Mouse (Mus musculus): ENCODE data around the gene Cep83. TPM values are rescaled to one million over a fixed set of nuclear protein-coding genes. Genes with fewer than 3 reads are reported as not detected.

Gene Cep83
- total and polyA plus RNA-seq, 3 experiments: 23.9 to 231 (median 25.9) TPM

DNA sequence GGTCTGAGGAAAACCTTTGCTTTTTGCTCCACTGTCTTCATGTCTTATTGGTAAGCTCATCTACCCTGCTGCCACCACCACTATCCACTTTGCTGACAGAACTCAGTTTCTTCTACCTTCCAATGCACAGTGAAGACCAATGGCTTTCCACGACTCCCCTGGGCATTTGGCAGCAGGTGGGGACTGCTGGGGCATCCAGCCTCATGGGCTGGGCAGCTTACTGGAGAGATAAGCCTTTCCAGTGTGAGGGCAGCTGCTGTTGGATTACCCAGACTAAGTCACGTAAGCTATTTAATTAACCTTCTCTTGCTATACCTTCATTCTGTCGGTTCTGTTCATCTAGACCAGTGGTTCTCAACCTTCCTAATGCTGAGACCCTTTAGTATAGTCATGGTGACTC is 129.7 kb downstream of the Cep83 start:
- Histone ChIP-seq H3K27me3 (ENCODE audit: control insufficient read depth in 1 of 2, insufficient read depth in 2 of 2, low read length in 2 of 2) (no peaks in the 10 kb centered on the region), H3K79me2 (ENCODE audit: control insufficient read depth, insufficient read depth, low read length, poor library complexity) (no peaks in the 10 kb centered on the region), H3K36me3 (ENCODE audit: control insufficient read depth in 1 of 2, insufficient read depth in 2 of 2, low read length in 2 of 2) (peaks cover 0 to 12% of the 10 kb centered on the region in 2 experiments; a peak in 2 of 4 replicates), H3K27ac (ENCODE audit: control insufficient read depth, low read depth, low read length) (no peak overlapping the region), H3K4me1 (ENCODE audit: control insufficient read depth in 1 of 2, insufficient read depth in 2 of 2, low read length in 2 of 2) (no peaks in the 10 kb centered on the region), H3K9ac (ENCODE audit: control insufficient read depth, low read depth, low read length, poor library complexity, severe bottlenecking) (no peak overlapping the region), H3K9me3 (replicated peaks; ENCODE audit: insufficient read depth, low read length) (no peaks in the 10 kb centered on the region), H3K4me3 (ENCODE audit: control insufficient read depth in 1 of 2, insufficient read depth in 1 of 2, low read depth in 2 of 2, low read length in 2 of 2) (no peak overlapping the region)
- no peak for DNase-seq (ENCODE audit: low read depth, low spot score)
- no peak for TF ChIP-seq TCF12 (IDR thresholded peaks at IDR 0.05; ENCODE audit: low read depth, low read length)

DNA sequence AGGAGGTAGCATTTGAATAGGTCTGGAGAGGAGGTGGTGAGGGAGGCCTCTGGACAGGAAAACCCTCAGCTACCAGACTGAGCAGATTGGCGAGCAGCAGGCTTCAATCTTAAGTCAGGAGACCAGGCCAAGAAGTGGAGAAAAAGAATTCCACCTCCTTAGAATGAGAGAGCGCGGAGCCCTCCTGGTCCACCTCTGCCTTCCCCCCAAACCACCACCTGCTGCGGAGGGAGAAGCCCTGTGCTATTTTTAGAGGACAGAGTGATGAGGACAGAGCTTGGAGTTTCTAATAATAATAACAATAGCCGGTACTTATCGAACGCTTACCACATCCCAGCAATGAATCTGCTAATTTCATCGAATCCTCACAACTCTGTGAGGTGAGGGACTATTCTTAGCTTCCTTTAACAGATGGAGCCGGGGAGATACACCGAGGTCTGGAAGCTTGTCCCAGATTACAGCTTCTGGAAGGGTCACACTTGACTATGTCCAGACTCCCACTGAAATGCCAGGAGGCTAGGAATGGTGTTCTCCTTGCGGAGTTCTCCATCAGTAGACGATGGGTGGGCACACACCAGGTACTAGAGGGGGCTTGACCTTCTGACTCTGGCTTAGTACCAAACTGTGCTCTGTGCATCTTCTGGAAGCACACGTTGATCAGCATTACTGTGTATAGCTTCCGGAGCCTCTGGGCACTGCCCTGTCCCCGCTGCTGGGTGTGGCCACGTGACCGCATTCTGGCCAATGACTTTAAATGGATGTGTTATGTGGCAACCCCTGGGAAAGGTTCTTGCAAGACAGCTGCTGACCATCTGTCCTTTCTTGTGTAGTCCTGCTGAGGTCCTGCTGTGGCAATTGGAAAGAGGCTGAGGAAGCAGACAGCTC is 130.6 kb downstream of the Cep83 start:
- Histone ChIP-seq H3K79me2 (ENCODE audit: control insufficient read depth, insufficient read depth, low read length, poor library complexity) (no peaks in the 10 kb centered on the region), H3K9ac (ENCODE audit: control insufficient read depth, low read depth, low read length, poor library complexity, severe bottlenecking) (no peak overlapping the region), H3K4me1 (ENCODE audit: control insufficient read depth in 1 of 2, insufficient read depth in 2 of 2, low read length in 2 of 2) (no peaks in the 10 kb centered on the region), H3K36me3 (ENCODE audit: control insufficient read depth in 1 of 2, insufficient read depth in 2 of 2, low read length in 2 of 2) (peaks cover 0 to 12% of the 10 kb centered on the region in 2 experiments; a peak in 2 of 4 replicates), H3K27me3 (ENCODE audit: control insufficient read depth in 1 of 2, insufficient read depth in 2 of 2, low read length in 2 of 2) (no peaks in the 10 kb centered on the region), H3K27ac (ENCODE audit: control insufficient read depth, low read depth, low read length) (no peak overlapping the region), H3K4me3 (ENCODE audit: control insufficient read depth in 1 of 2, insufficient read depth in 1 of 2, low read depth in 2 of 2, low read length in 2 of 2) (no peak overlapping the region), H3K9me3 (replicated peaks; ENCODE audit: insufficient read depth, low read length) (no peaks in the 10 kb centered on the region)
- TF ChIP-seq EP300 (IDR thresholded peaks at IDR 0.05; ENCODE audit: low read depth in 1 of 2, low read length in 2 of 2) (no peak), CHD1 (IDR thresholded peaks at IDR 0.05; ENCODE audit: low read depth, low read length) (no peak), TCF12 (IDR thresholded peaks at IDR 0.05; ENCODE audit: low read depth, low read length) (no peak), GATA1 (IDR thresholded peaks at IDR 0.05; ENCODE audit: low read depth, low read length) (no peak), RCOR1 (IDR thresholded peaks at IDR 0.05; ENCODE audit: low read depth, low read length) (no peak), ZKSCAN1 (IDR thresholded peaks at IDR 0.05; ENCODE audit: low read depth, low read length) (no peak), GABPA (IDR thresholded peaks at IDR 0.05; ENCODE audit: low read depth, low read length) (no peak), ZMIZ1 (IDR thresholded peaks at IDR 0.05; ENCODE audit: low read depth, low read length) (no peak), MXI1 (IDR thresholded peaks at IDR 0.05; ENCODE audit: low read depth, low read length) (no peak), ELF1 (IDR thresholded peaks at IDR 0.05; ENCODE audit: low read depth, low read length) (no peak)
- no peak for DNase-seq (ENCODE audit: low read depth, low spot score)

DNA sequence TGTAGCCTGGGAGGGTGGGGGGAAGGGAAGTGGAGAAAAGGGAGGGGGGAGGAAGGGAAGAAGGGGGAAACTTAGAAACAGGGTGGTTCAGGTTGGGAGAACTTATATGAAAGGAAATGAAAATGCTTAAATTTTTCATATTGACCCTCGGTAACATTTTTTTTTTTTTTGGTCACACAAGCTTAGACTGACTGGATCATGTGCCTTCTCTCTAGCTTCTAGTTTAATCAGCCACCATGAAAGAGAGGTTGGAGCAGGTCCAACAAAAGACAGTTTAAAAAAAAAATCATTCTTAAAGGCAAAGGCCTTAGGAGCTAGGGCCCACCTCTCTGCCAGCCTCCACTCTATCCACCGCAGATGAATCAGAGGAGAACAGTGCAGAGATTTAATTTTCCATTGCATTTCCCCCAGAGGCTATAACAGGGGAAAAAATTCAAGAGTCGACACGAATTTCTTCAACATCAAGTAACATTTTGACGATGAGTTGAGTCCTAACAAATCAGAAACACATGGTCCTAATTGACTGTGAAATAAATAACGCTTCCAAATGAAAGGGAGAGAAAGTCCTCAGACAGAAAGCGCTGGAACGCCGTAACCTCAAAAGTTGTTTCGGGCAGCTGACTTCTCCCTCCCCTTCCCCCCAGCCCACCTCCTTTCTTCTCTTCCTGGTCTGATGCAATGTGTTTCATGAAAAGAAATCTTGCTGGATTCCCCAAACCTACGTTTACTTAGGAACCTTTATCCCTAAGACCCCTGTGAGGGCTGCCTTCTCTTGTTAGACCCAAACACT is 135.7 kb downstream of the Cep83 start:
- H3K27ac ChIP-seq (ENCODE audit: control insufficient read depth, low read depth, low read length): no peak overlapping the region
- H3K36me3 ChIP-seq (ENCODE audit: control insufficient read depth in 1 of 2, insufficient read depth in 2 of 2, low read length in 2 of 2): peaks cover 15 to 25% of the 10 kb centered on the region in 2 experiments
- H3K27me3 ChIP-seq (ENCODE audit: control insufficient read depth in 1 of 2, insufficient read depth in 2 of 2, low read length in 2 of 2): no peaks in the 10 kb centered on the region
- no peaks in the 10 kb centered on the region for H3K9me3 ChIP-seq (replicated peaks; ENCODE audit: insufficient read depth, low read length)
- no peak overlapping the region for H3K9ac ChIP-seq (ENCODE audit: control insufficient read depth, low read depth, low read length, poor library complexity, severe bottlenecking)
- TF ChIP-seq TCF12 (IDR thresholded peaks at IDR 0.05; ENCODE audit: low read depth, low read length) (no peak), CTCF (IDR thresholded peaks at IDR 0.05 in 2 of 3, conservative IDR thresholded peaks at IDR 0.05 in 1 of 3; ENCODE audit: control insufficient read depth in 1 of 3, insufficient read depth in 1 of 3, low read depth in 2 of 3, low read length in 3 of 3, poor library complexity in 1 of 3, severe bottlenecking in 1 of 3) (no peak), CHD2 (IDR thresholded peaks at IDR 0.05; ENCODE audit: low read length) (no peak), GABPA (IDR thresholded peaks at IDR 0.05; ENCODE audit: low read depth, low read length) (no peak), SIN3A (IDR thresholded peaks at IDR 0.05; ENCODE audit: low read length) (no peak), MYC (IDR thresholded peaks at IDR 0.05; ENCODE audit: low read depth, low read length) (no peak), ZNF384 (IDR thresholded peaks at IDR 0.05; ENCODE audit: low read depth, low read length) (peak; percentile 46)
- H3K4me3 ChIP-seq (ENCODE audit: control insufficient read depth in 1 of 2, insufficient read depth in 1 of 2, low read depth in 2 of 2, low read length in 2 of 2): no peak overlapping the region
- peaks cover 8 to 17% of the 10 kb centered on the region in 2 experiments; a peak in 3 of 4 replicates for H3K4me1 ChIP-seq (ENCODE audit: control insufficient read depth in 1 of 2, insufficient read depth in 2 of 2, low read length in 2 of 2)
- no peaks in the 10 kb centered on the region for H3K79me2 ChIP-seq (ENCODE audit: control insufficient read depth, insufficient read depth, low read length, poor library complexity)
- DNase-seq (ENCODE audit: low read depth, low spot score): peak; percentile 20

All from MEL (cell line).